Mouse (Mus musculus) lung, postnatal 0 days (tissue): ENCODE data around the gene Gm20388.

Experiments
- CTCF ChIP-seq: IDR thresholded peaks from 2 replicates; pipeline ENCODE4 v1.5.1; 2016; ENCODE audit warnings: antibody characterized with exemption, mild to moderate bottlenecking
- EP300 ChIP-seq: IDR thresholded peaks from 2 replicates; pipeline ENCODE4 v1.6.1; 2016; ENCODE audit warnings: antibody characterized with exemption, mild to moderate bottlenecking, control low read depth

GRCm38 (mm10) chr8:120409371-120410013 lies 498.9 kb downstream of the Gm20388 start:
- TF ChIP-seq CTCF: no peak
- TF ChIP-seq EP300: no peak
